Mouse (Mus musculus): Measurements from ENCODE around the gene Lpin1.

DNA sequence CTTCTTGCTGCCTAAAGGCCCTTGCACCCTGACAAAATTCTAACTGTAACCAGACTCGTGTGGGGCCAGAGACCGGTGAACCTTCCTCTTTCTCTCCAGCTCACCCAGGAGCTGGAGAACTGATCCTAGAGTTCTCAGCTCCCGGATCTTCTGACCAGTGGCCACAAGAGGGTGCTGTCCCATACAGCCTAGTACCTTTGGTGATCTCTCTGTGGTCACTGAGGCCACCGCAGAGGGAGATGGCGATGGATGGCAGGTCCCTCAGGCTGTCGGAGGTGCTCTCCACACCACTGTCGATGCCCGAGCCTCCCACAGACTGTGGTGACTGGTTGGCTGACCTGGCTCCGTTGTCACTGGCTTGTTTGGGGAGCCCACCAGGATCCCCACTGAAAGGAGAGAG, 47.3 kb downstream of the Lpin1 start:
- TF ChIP-seq POLR2A (IDR thresholded peaks at IDR 0.05; ENCODE audit: extremely low read depth, insufficient read depth, low read length) = no peak
- TF ChIP-seq CTCF (IDR thresholded peaks at IDR 0.05; ENCODE audit: extremely low read depth, insufficient read depth, low read length) = peak; percentile 48

Measured in cortical plate, adult 2 months (tissue).